Mouse (Mus musculus) cerebellum, adult 2 months (tissue): ENCODE data around the gene Mcf2l.

Source experiments
- CTCF ChIP-seq: fragments of 200-500 bp; IDR thresholded peaks from 2 replicates; pipeline ENCODE4 v1.5.1; 2011; ENCODE audit warnings: low read depth, mild to moderate bottlenecking, control low read depth, low read length, moderate library complexity, borderline replicate concordance; ENCODE audit not compliant: insufficient read depth
- POLR2A ChIP-seq: fragments of 200-500 bp; IDR thresholded peaks from 2 replicates; pipeline ENCODE4 v1.6.1; 2011; ENCODE audit warnings: low read length, control low read depth, borderline replicate concordance; ENCODE audit not compliant: insufficient read depth

DNA sequence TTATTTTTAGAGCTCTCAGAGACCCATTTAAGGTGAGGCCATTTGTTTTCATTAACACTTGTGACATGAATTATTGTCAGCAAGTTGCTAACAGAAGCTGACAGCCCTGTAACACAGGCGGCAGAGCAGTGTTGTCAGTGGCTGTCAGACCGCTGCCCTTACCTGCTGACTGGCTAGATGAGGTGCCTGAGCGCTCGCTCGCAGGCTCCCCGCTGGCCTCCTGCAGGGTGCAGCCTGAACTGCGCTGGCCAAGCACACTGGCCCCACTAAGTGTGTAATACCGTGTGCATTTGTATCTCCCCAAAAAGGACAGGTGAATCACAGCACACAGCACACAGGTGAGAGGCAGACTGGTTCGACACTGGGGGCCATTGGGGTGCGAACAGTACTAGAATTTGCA, 49.0 kb upstream of the Mcf2l start:
- TF ChIP-seq CTCF: no peak
- no peak for TF ChIP-seq POLR2A
